In genomic region chr15:83445908-83446307, GRCm38 (mm10) we compare ENCODE assay signal across 13 mouse cellular contexts. TPM values are rescaled to one million over a fixed set of nuclear protein-coding genes. Genes with fewer than 3 reads are reported as not detected.
DNase-seq lines count a peak whose midpoint lies in the region; ATAC-seq lines count a peak whose summit lies in the region.
"Had no signal": no experiment of that assay in that cellular context is flagged by ENCODE, and none has a peak within 500 bp of the region (broad histone marks: within the 10 kb centered on the region; RNA-seq: fewer than 3 reads in every experiment).

No protein-coding gene starts in this region.

- H3K4me3 ChIP-seq in hindbrain, embryonic 12.5 days, result no peak overlapping the region
- no peak overlapping the region for H3K4me3 ChIP-seq in hindbrain, embryonic 11.5 days (ENCODE audit: low read depth, low read length)
- no peak overlapping the region for H3K4me3 ChIP-seq in embryonic facial prominence, embryonic 10.5 days
- no peak overlapping the region for H3K4me3 ChIP-seq in embryonic facial prominence, embryonic 14.5 days (ENCODE audit: low read depth, low read length)
- no peak overlapping the region for H3K4me3 ChIP-seq in limb, embryonic 15.5 days
- H3K4me3 ChIP-seq: erythroblast, embryonic 14.5 days; midbrain, embryonic 13.5 days; neural tube, embryonic 13.5 days had no signal

- peaks cover 13% of the 10 kb centered on the region for H3K4me1 ChIP-seq in hindbrain, embryonic 12.5 days
- H3K4me1 ChIP-seq in hindbrain, embryonic 11.5 days (replicated peaks; ENCODE audit: control insufficient read depth, insufficient read depth, low read length), result no peaks in the 10 kb centered on the region
- peaks cover 46% of the 10 kb centered on the region for H3K4me1 ChIP-seq in embryonic facial prominence, embryonic 10.5 days
- H3K4me1 ChIP-seq in embryonic facial prominence, embryonic 14.5 days (ENCODE audit: control insufficient read depth, insufficient read depth, low read length), result peaks cover 30% of the 10 kb centered on the region
- H3K4me1 ChIP-seq in limb, embryonic 15.5 days, result peaks cover 43% of the 10 kb centered on the region

- no peaks in the 10 kb centered on the region for H3K27me3 ChIP-seq in hindbrain, embryonic 12.5 days
- no peaks in the 10 kb centered on the region for H3K27me3 ChIP-seq in hindbrain, embryonic 11.5 days (ENCODE audit: control insufficient read depth, insufficient read depth, low read length)
- no peaks in the 10 kb centered on the region for H3K27me3 ChIP-seq in embryonic facial prominence, embryonic 10.5 days (replicated peaks; ENCODE audit: low read depth, poor library complexity, severe bottlenecking)
- H3K27me3 ChIP-seq in embryonic facial prominence, embryonic 14.5 days (replicated peaks; ENCODE audit: control insufficient read depth, insufficient read depth, low read length), result no peaks in the 10 kb centered on the region
- H3K27me3 ChIP-seq in limb, embryonic 15.5 days, result no peaks in the 10 kb centered on the region
- H3K27me3 ChIP-seq: midbrain, embryonic 13.5 days; neural tube, embryonic 13.5 days had no signal

- H3K9ac ChIP-seq in hindbrain, embryonic 12.5 days, result no peak overlapping the region
- H3K9ac ChIP-seq in hindbrain, embryonic 11.5 days (ENCODE audit: low read depth, low read length), result no peak overlapping the region
- H3K9ac ChIP-seq in embryonic facial prominence, embryonic 14.5 days (ENCODE audit: low read depth, low read length), result no peak overlapping the region
- no peak overlapping the region for H3K9ac ChIP-seq in limb, embryonic 15.5 days
- H3K9ac ChIP-seq: midbrain, embryonic 13.5 days; neural tube, embryonic 13.5 days had no signal

- no peaks in the 10 kb centered on the region for H3K9me3 ChIP-seq in hindbrain, embryonic 12.5 days (replicated peaks)
- no peaks in the 10 kb centered on the region for H3K9me3 ChIP-seq in hindbrain, embryonic 11.5 days (ENCODE audit: control insufficient read depth, low read length)
- H3K9me3 ChIP-seq in embryonic facial prominence, embryonic 10.5 days, result no peaks in the 10 kb centered on the region
- H3K9me3 ChIP-seq in embryonic facial prominence, embryonic 14.5 days (ENCODE audit: control insufficient read depth, low read length), result no peaks in the 10 kb centered on the region
- no peaks in the 10 kb centered on the region for H3K9me3 ChIP-seq in limb, embryonic 15.5 days
- H3K9me3 ChIP-seq: midbrain, embryonic 13.5 days; neural tube, embryonic 13.5 days had no signal

- no peak overlapping the region for H3K4me2 ChIP-seq in hindbrain, embryonic 12.5 days (replicated peaks)
- H3K4me2 ChIP-seq in hindbrain, embryonic 11.5 days (replicated peaks; ENCODE audit: low read depth, low read length), result no peak overlapping the region
- no peak overlapping the region for H3K4me2 ChIP-seq in embryonic facial prominence, embryonic 14.5 days (ENCODE audit: low read depth, low read length)
- H3K4me2 ChIP-seq in limb, embryonic 15.5 days, result no peak overlapping the region
- H3K4me2 ChIP-seq: midbrain, embryonic 13.5 days; neural tube, embryonic 13.5 days had no signal

- DNase-seq in hindbrain, embryonic 11.5 days (ENCODE audit: low spot score), result no peak
- DNase-seq in embryonic facial prominence, embryonic 10.5 days (ENCODE audit: low spot score), result no peak
- no peak for DNase-seq in embryonic facial prominence, embryonic 14.5 days (ENCODE audit: low spot score)
- DNase-seq in spleen, postnatal 4 days (ENCODE audit: low spot score in 2 of 2), result no peak
- no peak for DNase-seq in left cerebral cortex, adult 11 months (ENCODE audit: low spot score)
- DNase-seq: cerebellum, adult 9-11 months; right cerebral cortex, adult 18-20 months had no signal

- no peaks in the 10 kb centered on the region for H3K36me3 ChIP-seq in hindbrain, embryonic 12.5 days
- no peaks in the 10 kb centered on the region for H3K36me3 ChIP-seq in hindbrain, embryonic 11.5 days (ENCODE audit: control insufficient read depth, insufficient read depth, low read length)
- no peaks in the 10 kb centered on the region; the same call in 1 of the 2 replicates for H3K36me3 ChIP-seq in embryonic facial prominence, embryonic 10.5 days (replicated peaks)
- no peaks in the 10 kb centered on the region for H3K36me3 ChIP-seq in embryonic facial prominence, embryonic 14.5 days (ENCODE audit: control insufficient read depth, insufficient read depth, low read length)
- no peaks in the 10 kb centered on the region for H3K36me3 ChIP-seq in limb, embryonic 15.5 days
- H3K36me3 ChIP-seq: midbrain, embryonic 13.5 days; neural tube, embryonic 13.5 days had no signal

- WGBS in hindbrain, embryonic 12.5 days, result 84% methylated on average over 2 of the region's 2 CpGs
- WGBS in hindbrain, embryonic 11.5 days, result 83% methylated on average over 2 of the region's 2 CpGs
- 86% methylated on average over 2 of the region's 2 CpGs for WGBS in embryonic facial prominence, embryonic 10.5 days
- 60% methylated on average over 2 of the region's 2 CpGs for WGBS in embryonic facial prominence, embryonic 14.5 days
- WGBS in limb, embryonic 15.5 days, result 73% methylated on average over 2 of the region's 2 CpGs

- ATAC-seq in hindbrain, embryonic 12.5 days (ENCODE audit: low FRiP score), result no peak
- ATAC-seq in hindbrain, embryonic 11.5 days (ENCODE audit: low FRiP score), result no peak
- ATAC-seq in embryonic facial prominence, embryonic 14.5 days (ENCODE audit: low read depth), result peak; percentile 23; the same call in 1 of the 2 replicates
- ATAC-seq in limb, embryonic 15.5 days (ENCODE audit: insufficient number of reproducible peaks, low FRiP score, low TSS enrichment, low read depth), result 0 out of 2 replicates have a peak, but pooled peaks have one; percentile 27
- ATAC-seq: inflammation-experienced regulatory T-cells, adult 6 months; midbrain, embryonic 13.5 days had no signal

- peak overlapping the region; percentile 7; the same call in 1 of the 2 replicates for H3K27ac ChIP-seq in hindbrain, embryonic 12.5 days
- no peak overlapping the region for H3K27ac ChIP-seq in hindbrain, embryonic 11.5 days (ENCODE audit: low read depth, low read length)
- peak overlapping the region; percentile 40; the same call in 1 of the 2 replicates for H3K27ac ChIP-seq in embryonic facial prominence, embryonic 10.5 days (replicated peaks)
- peak overlapping the region; percentile 48 for H3K27ac ChIP-seq in embryonic facial prominence, embryonic 14.5 days (replicated peaks; ENCODE audit: low read depth, low read length)
- H3K27ac ChIP-seq in limb, embryonic 15.5 days, result peak overlapping the region; percentile 70
- H3K27ac ChIP-seq: neural tube, embryonic 13.5 days had no signal

RNA-seq across cellular contexts. Expression of gene Pacsin2, which starts 18.5 kb away (rescaled TPM):
- 46.9 and 47.7 TPM in 2 replicates for polyA plus RNA-seq in hindbrain, embryonic 12.5 days (2016; fragmentation: Nextera tagmentation; extraction: Ambion mirVana)
- polyA plus RNA-seq in hindbrain, embryonic 11.5 days (2014; fragmentation: Nextera tagmentation; extraction: Ambion mirVana), result 40.9 and 43.2 TPM in 2 replicates
- polyA plus RNA-seq in embryonic facial prominence, embryonic 10.5 days (2016; fragmentation: Nextera tagmentation; extraction: Ambion mirVana), result 60.7 and 61.7 TPM in 2 replicates
- 49.3 TPM in 2 replicates for polyA plus RNA-seq in embryonic facial prominence, embryonic 14.5 days (2014; fragmentation: Nextera tagmentation; extraction: Ambion mirVana)
- 57.2 and 65.8 TPM in 2 replicates for polyA plus RNA-seq in limb, embryonic 15.5 days (2015; fragmentation: Nextera tagmentation; extraction: Ambion mirVana)

Comparison
In these comparisons a context has a peak if more than half of its experiments do, and no peak if none do; other contexts are left out.
1. ATAC-seq: peak in embryonic facial prominence, embryonic 14.5 days (single experiment) and limb, embryonic 15.5 days (single experiment); none in hindbrain, embryonic 12.5 days (single experiment) and hindbrain, embryonic 11.5 days (single experiment).